Mouse (Mus musculus) lung, embryonic 14.5 days (tissue): Measurements from ENCODE around the gene Adamts18. TPM values are rescaled to one million over a fixed set of nuclear protein-coding genes. Genes with fewer than 3 reads are reported as not detected.

Experiments used
- ATAC-seq: fragments of 200-750 bp; cut with Nextera tagmentation; 2 replicates; pipeline ENCODE4 v1.8.0; 2017; ENCODE audit warnings: mild to moderate bottlenecking, moderate TSS enrichment, moderate library complexity; ENCODE audit not compliant: insufficient read depth
- DNase-seq: peaks from one replicate; pipeline ENCODE4 v3.0.0-alpha.2; 2015
- H3K27ac ChIP-seq: fragments of 300-500 bp; sonication (generic); 2 replicates; pipeline ENCODE4 v1.5.1; 2014; ENCODE audit warnings: low read depth, mild to moderate bottlenecking, moderate library complexity
- H3K27me3 ChIP-seq: fragments of 300-500 bp; sonication (generic); 2 replicates; pipeline ENCODE4 v1.6.1; 2014; ENCODE audit warnings: low read length, control low read depth; ENCODE audit not compliant: insufficient read depth
- H3K36me3 ChIP-seq: fragments of 300-500 bp; sonication (generic); 2 replicates; pipeline ENCODE4 v1.6.1; 2014; ENCODE audit warnings: control low read depth; ENCODE audit not compliant: insufficient read depth
- H3K4me1 ChIP-seq: fragments of 300-500 bp; sonication (generic); 2 replicates; pipeline ENCODE4 v1.6.1; 2014; ENCODE audit warnings: antibody characterized with exemption, control low read depth; ENCODE audit not compliant: insufficient read depth
- H3K4me2 ChIP-seq: fragments of 300-500 bp; sonication (generic); 2 replicates; pipeline ENCODE4 v1.6.1; 2014; ENCODE audit warnings: mild to moderate bottlenecking
- H3K4me3 ChIP-seq: fragments of 300-500 bp; sonication (generic); 2 replicates; pipeline ENCODE4 v1.5.1; 2014; ENCODE audit warnings: low read depth, low read length
- H3K9ac ChIP-seq: fragments of 300-500 bp; sonication (generic); 2 replicates; pipeline ENCODE4 v1.6.1; 2014
- H3K9me3 ChIP-seq: fragments of 300-500 bp; sonication (generic); 2 replicates; pipeline ENCODE4 v1.6.1; 2016; ENCODE audit warnings: low read depth, low read length, control low read depth
- CTCF ChIP-seq: IDR thresholded peaks from 2 replicates; pipeline ENCODE4 v1.5.1; 2016; ENCODE audit warnings: antibody characterized with exemption, low read depth
- WGBS: fragments of 180-500 bp; shearing (Covaris S2); extraction: QIAGEN DNeasy Blood & Tissue Kit; methylation state at CpG from one replicate; pipeline ENCODE4 v1.1.7; 2014; 5-methylcytosine and 5-hydroxymethylcytosine counted together
- polyA plus RNA-seq: library from polyadenylated mRNA; unstranded; fragments of >200 nt; fragmentation: Nextera tagmentation; extraction: Ambion mirVana; gene quantifications from 2 replicates; pipeline ENCODE4 v1.2.1, GENCODE M21; 2014

Adamts18 gene
- polyA plus RNA-seq, 1 experiment from 2014 or later = 13.1 TPM

GRCm38 (mm10) chr8:113762101-113762500 lies 86.4 kb downstream of the Adamts18 start:
- ATAC-seq = no peak
- H3K36me3 ChIP-seq = no peaks in the 10 kb centered on the region

DNA sequence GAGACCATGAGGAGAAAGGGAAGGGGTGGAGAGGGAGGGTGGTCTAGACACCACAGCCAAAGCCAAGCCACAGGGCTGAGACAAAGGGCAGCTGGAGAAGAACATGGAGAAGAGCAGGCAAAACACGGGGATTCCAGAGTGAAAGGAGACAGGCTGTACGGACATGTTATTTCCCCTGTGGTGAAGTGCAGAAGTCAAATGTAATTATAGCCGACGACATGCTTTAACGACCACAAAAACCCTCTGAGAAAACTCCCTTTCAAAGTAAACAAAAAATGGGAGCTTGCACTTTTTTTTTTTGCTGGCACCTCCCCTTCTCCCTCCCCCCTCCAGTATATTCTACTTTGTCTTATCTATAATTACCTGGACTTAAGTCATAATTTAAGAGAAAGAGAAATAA lies 92.7 kb downstream of the Adamts18 start:
- H3K4me2 ChIP-seq = no peak overlapping the region
- no peak overlapping the region for H3K27ac ChIP-seq
- H3K9ac ChIP-seq = no peak overlapping the region
- no peak for ATAC-seq
- H3K4me1 ChIP-seq = no peaks in the 10 kb centered on the region
- H3K4me3 ChIP-seq = no peak overlapping the region
- no peaks in the 10 kb centered on the region for H3K9me3 ChIP-seq
- 45% methylated on average over 5 of the region's 5 CpGs for WGBS
- H3K36me3 ChIP-seq = no peaks in the 10 kb centered on the region
- DNase-seq = no peak
- H3K27me3 ChIP-seq = no peaks in the 10 kb centered on the region
- no peak for TF ChIP-seq CTCF

More at GRCm38 (mm10) chr8:113762101-113762500, 86.4 kb downstream of the Adamts18 start:
- Histone ChIP-seq H3K9me3 (no peaks in the 10 kb centered on the region), H3K27me3 (no peaks in the 10 kb centered on the region), H3K27ac (no peak overlapping the region), H3K4me3 (no peak overlapping the region), H3K4me2 (no peak overlapping the region), H3K4me1 (no peaks in the 10 kb centered on the region), H3K9ac (no peak overlapping the region)
- 38% methylated on average over 6 of the region's 6 CpGs for WGBS
- no peak for DNase-seq
- no peak for TF ChIP-seq CTCF

- H3K9me3 ChIP-seq = no peaks in the 10 kb centered on the region
- 80% methylated on average over 2 of the region's 2 CpGs for WGBS
- H3K9ac ChIP-seq = no peak overlapping the region
- no peak overlapping the region for H3K27ac ChIP-seq
- no peaks in the 10 kb centered on the region for H3K36me3 ChIP-seq
- no peak for TF ChIP-seq CTCF
- H3K4me2 ChIP-seq = no peak overlapping the region
- H3K4me1 ChIP-seq = no peaks in the 10 kb centered on the region
- no peak overlapping the region for H3K4me3 ChIP-seq
- ATAC-seq (no peak), DNase-seq (no peak)
- no peaks in the 10 kb centered on the region for H3K27me3 ChIP-seq
Observed at GRCm38 (mm10) chr8:113753153-113753552, 95.4 kb downstream of the Adamts18 start.

GRCm38 (mm10) chr8:113752349-113752748 lies 96.2 kb downstream of the Adamts18 start:
- H3K9ac ChIP-seq = no peak overlapping the region
- H3K9me3 ChIP-seq = no peaks in the 10 kb centered on the region
- H3K4me1 ChIP-seq = no peaks in the 10 kb centered on the region
- no peak overlapping the region for H3K27ac ChIP-seq
- DNase-seq = no peak
- H3K4me2 ChIP-seq = no peak overlapping the region
- 82% methylated on average over 3 of the region's 3 CpGs for WGBS
- no peaks in the 10 kb centered on the region for H3K36me3 ChIP-seq
- TF ChIP-seq CTCF = no peak
- no peaks in the 10 kb centered on the region for H3K27me3 ChIP-seq
- H3K4me3 ChIP-seq = no peak overlapping the region
- no peak for ATAC-seq

- Histone ChIP-seq H3K27ac (no peak overlapping the region), H3K4me1 (no peaks in the 10 kb centered on the region), H3K9ac (no peak overlapping the region), H3K27me3 (no peaks in the 10 kb centered on the region), H3K4me3 (no peak overlapping the region), H3K4me2 (no peak overlapping the region), H3K9me3 (no peaks in the 10 kb centered on the region), H3K36me3 (no peaks in the 10 kb centered on the region)
- TF ChIP-seq CTCF = no peak
- 76% methylated on average over 9 of the region's 9 CpGs for WGBS
- DNase-seq (peak; percentile 30), ATAC-seq (0 out of 2 replicates have a peak, but pooled peaks have one; percentile 14)
Observed at GRCm38 (mm10) chr8:113735496-113736060, 113.0 kb downstream of the Adamts18 start.

DNA sequence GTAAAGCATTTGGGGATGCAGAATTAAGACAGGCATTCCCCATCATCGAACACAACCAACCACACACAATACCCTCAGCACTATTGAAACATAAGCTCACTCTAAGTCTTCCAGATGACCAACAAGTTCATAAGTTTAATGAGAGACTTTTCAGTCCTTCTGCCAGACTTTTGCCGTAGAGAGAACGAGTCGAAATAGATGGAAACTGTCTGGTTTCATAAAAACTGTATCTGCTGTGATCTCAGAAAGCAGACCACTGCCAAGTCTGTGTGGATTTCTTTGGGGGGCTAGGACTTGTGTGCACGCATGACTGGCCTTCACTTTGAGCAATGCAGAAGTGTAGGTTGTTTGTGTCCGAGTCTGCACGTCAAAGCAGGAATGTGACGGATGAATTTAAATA lies 123.2 kb downstream of the Adamts18 start:
- Histone ChIP-seq H3K27me3 (no peaks in the 10 kb centered on the region), H3K4me1 (peaks cover 5% of the 10 kb centered on the region; the same call in 1 of the 2 replicates), H3K9ac (no peak overlapping the region), H3K36me3 (no peaks in the 10 kb centered on the region), H3K4me3 (no peak overlapping the region), H3K27ac (no peak overlapping the region), H3K4me2 (no peak overlapping the region), H3K9me3 (no peaks in the 10 kb centered on the region)
- peak; percentile 42; the same call in 1 of the 2 replicates for ATAC-seq
- TF ChIP-seq CTCF = no peak
- DNase-seq = peak; percentile 41
- 34% methylated on average over 8 of the region's 8 CpGs for WGBS

GRCm38 (mm10) chr8:113723873-113724538 lies 124.5 kb downstream of the Adamts18 start:
- Histone ChIP-seq H3K4me3 (no peak overlapping the region), H3K4me2 (no peak overlapping the region), H3K9ac (no peak overlapping the region), H3K27me3 (no peaks in the 10 kb centered on the region), H3K4me1 (peaks cover 5% of the 10 kb centered on the region; the same call in 1 of the 2 replicates), H3K27ac (0 out of 2 replicates have a peak overlapping the region, but pooled peaks have one; percentile 28), H3K36me3 (no peaks in the 10 kb centered on the region), H3K9me3 (no peaks in the 10 kb centered on the region)
- TF ChIP-seq CTCF = no peak
- DNase-seq = peak; percentile 78
- WGBS = 36% methylated on average over 5 of the region's 5 CpGs
- peak; percentile 66; the same call in 1 of the 2 replicates for ATAC-seq
